Mouse (Mus musculus) ES-Bruce4 (cell line): ENCODE data around the gene Dnah14. TPM values are rescaled to one million over a fixed set of nuclear protein-coding genes. Genes with fewer than 3 reads are reported as not detected.

Experiments used
- H3K27ac ChIP-seq: 2 replicates; pipeline ENCODE4 v1.5.1; 2012; ENCODE audit warnings: low read length, inconsistent platforms; ENCODE audit not compliant: insufficient read depth
- H3K27me3 ChIP-seq: 2 replicates; pipeline ENCODE4 v1.6.1; 2012; ENCODE audit warnings: mild to moderate bottlenecking, low read length, inconsistent platforms; ENCODE audit not compliant: control insufficient read depth, poor library complexity, insufficient read depth, severe bottlenecking
- H3K36me3 ChIP-seq: 2 replicates; pipeline ENCODE4 v1.6.1; 2012; ENCODE audit warnings: inconsistent platforms, mild to moderate bottlenecking, low read length, moderate library complexity; ENCODE audit not compliant: control insufficient read depth, poor library complexity, insufficient read depth, severe bottlenecking
- H3K4me1 ChIP-seq: one replicate; pipeline ENCODE4 v1.8.1; 2011; ENCODE audit warnings: low read length; ENCODE audit not compliant: control insufficient read depth, insufficient read depth
- H3K4me3 ChIP-seq: 2 replicates; pipeline ENCODE4 v1.5.1; 2011; ENCODE audit warnings: low read depth, mild to moderate bottlenecking, low read length
- H3K9ac ChIP-seq: 2 replicates; pipeline ENCODE4 v1.6.1; 2012; ENCODE audit warnings: low read depth, mild to moderate bottlenecking, inconsistent platforms; ENCODE audit not compliant: poor library complexity, severe bottlenecking
- H3K9me3 ChIP-seq: replicated peaks from 2 replicates; pipeline ENCODE4 v1.6.1; 2012; ENCODE audit warnings: mild to moderate bottlenecking, low read length, inconsistent platforms; ENCODE audit not compliant: control insufficient read depth, poor library complexity, insufficient read depth, severe bottlenecking
- CTCF ChIP-seq: IDR thresholded peaks from one replicate; pipeline ENCODE4 v1.8.1; 2011; ENCODE audit warnings: low read depth, low read length
- EP300 ChIP-seq: IDR thresholded peaks from 2 replicates; pipeline ENCODE4 v1.6.1; 2011; ENCODE audit warnings: low read depth, low read length; ENCODE audit not compliant: insufficient read depth
- POLR2A ChIP-seq: IDR thresholded peaks from one replicate; pipeline ENCODE4 v1.8.1; 2011; ENCODE audit warnings: low read length; ENCODE audit not compliant: insufficient read depth
- polyA plus RNA-seq: library from polyadenylated mRNA; stranded (reverse); fragments of >200 nt; gene quantifications from 2 replicates; pipeline ENCODE4 v1.2.4, GENCODE M21; 2011; ENCODE audit warnings: low read depth; ENCODE audit not compliant: missing spikeins, insufficient read depth, insufficient read length

Dnah14 gene
- polyA plus RNA-seq, 1 experiment = 0.33 TPM

DNA sequence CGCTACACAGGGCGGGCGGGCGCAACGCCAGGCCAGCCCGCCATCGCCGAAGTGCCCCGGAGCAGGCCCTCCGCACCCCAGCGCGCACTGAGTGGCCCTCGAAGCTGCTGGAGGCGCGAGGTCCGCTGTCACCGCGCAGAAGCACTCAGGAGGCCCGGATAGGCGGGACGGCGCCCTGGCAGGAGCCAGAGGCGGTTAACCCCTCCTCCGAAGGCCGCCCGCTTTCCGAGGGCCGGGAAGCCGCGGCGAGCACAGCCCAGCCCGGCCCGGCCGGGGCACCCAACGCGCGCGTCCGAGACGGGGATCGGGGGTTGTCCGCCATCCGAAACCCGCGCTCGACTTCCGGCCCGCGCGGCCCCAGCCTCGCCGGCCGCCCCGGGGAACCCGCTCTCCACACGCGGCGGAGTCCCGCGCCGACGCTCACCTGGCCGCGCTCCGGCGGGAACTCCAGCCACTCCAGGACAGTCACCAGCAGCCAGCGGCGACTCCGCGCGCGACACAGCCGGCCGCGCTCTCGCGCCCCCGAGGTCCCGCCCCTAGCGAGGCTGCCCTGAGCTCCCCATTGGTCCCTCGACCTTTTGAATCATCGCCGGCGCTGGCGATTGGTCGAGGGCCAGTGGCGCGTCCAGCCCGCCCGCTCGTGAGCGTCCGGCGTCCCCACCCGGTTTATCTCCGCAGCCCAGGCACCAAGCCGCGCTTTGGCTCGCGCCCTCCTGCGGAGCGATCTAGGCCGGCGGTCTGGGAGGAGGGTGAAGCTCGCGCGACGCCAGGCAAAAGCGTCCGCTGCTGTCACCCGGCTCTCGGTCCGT lies 265.7 kb downstream of the Dnah14 start:
- 0 out of 2 replicates have a peak overlapping the region, but pooled peaks have one; percentile 0 for H3K27ac ChIP-seq
- H3K9ac ChIP-seq = peak overlapping the region; percentile 88
- H3K36me3 ChIP-seq = peaks cover 2% of the 10 kb centered on the region; the same call in 1 of the 2 replicates
- TF ChIP-seq CTCF (no peak), POLR2A (peak; percentile 19), EP300 (no peak)
- H3K27me3 ChIP-seq = no peaks in the 10 kb centered on the region
- H3K9me3 ChIP-seq = no peaks in the 10 kb centered on the region
- H3K4me1 ChIP-seq = no peaks in the 10 kb centered on the region
- peak overlapping the region; percentile 97 for H3K4me3 ChIP-seq

DNA sequence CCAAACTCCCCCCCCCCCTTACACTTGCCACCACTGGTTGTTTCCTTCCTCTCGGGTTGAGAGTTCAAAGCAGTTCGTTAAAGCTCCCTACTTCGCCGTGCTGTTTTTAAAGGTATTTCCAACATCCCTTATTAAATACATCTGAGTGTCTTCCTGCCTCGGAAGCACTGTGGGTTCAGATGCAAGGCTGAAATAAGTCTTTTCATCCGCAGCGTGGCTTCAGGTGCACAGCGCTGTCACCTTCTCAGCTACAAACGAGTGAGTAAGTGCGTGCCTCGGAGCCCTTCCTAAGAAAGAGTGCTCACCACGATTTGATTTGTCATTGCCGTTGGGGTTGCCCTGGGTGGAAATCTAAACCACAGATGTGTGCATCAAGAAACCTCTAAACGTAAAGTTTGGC lies 266.4 kb downstream of the Dnah14 start, which contains the start of gene Lbr:
TSS of gene Lbr (minus strand) at position 266 of the 400 bp plus-strand sequence.
- Histone ChIP-seq H3K27ac (peak within 1 kb of the TSS; percentile 41), H3K4me3 (peak within 1 kb of the TSS; percentile 97), H3K27me3 (no peaks in the 10 kb centered on the region), H3K36me3 (no peaks in the 10 kb centered on the region), H3K4me1 (no peaks in the 10 kb centered on the region), H3K9ac (peak within 1 kb of the TSS; percentile 88), H3K9me3 (no peaks in the 10 kb centered on the region)
- TF ChIP-seq POLR2A (no peak), EP300 (no peak), CTCF (no peak)

DNA sequence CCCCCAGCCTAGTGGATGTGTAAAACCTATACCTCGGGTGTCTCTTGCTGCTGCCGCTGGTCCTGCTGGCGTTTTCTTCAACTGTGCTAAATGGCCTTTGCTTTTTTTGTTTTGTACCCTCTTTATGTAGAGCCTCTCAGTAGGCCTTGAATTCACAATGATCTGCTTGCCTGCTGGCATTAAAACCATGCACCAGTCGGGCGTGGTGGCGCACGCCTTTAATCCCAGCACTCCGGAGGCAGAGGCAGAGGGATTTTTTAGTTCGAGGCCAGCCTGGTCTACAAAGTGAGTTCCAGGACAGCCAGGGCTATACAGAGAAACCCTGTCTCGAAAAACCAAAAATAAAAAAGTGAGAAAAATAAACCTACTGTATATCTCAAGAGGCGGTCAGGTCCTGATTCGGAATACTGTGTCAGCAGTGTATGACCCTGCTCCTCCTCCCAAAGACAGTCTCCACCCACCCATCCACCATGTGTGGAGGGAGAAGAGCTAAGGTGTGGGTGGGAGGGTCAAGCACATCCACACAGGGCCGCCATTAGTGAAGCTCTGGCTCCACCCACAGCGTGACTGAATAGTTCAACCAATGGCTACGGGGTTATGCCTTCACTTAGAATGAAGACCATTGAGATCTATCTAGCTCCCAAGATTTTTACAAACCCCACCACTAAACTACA lies 268.7 kb downstream of the Dnah14 start:
- Histone ChIP-seq H3K4me1 (no peaks in the 10 kb centered on the region), H3K9ac (peak overlapping the region; percentile 77), H3K36me3 (no peaks in the 10 kb centered on the region), H3K4me3 (peak overlapping the region; percentile 54), H3K27me3 (no peaks in the 10 kb centered on the region), H3K27ac (peak overlapping the region; percentile 57), H3K9me3 (no peaks in the 10 kb centered on the region)
- TF ChIP-seq CTCF (no peak), EP300 (no peak), POLR2A (no peak)

DNA sequence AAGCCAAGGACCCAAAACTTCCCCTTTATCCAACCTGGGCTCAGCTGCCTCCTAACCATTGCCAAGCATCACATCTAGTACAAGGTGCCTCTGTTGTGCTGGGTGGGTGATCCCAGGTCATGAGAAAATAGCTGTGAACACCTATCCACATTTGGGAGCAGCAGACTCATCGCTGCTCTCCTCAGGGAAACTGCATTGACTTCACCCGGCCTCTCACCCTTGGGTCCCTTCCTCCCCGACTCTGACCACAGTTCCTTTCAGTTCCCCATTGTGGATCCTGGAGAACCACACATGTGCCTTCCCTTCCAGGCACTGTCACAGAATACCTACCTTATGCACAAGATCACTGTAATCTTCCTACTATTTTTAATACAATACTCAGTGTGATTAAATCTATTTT lies 269.4 kb downstream of the Dnah14 start:
- no peaks in the 10 kb centered on the region for H3K4me1 ChIP-seq
- H3K27ac ChIP-seq = peak overlapping the region; percentile 42
- H3K36me3 ChIP-seq = no peaks in the 10 kb centered on the region
- peak overlapping the region; percentile 39 for H3K9ac ChIP-seq
- H3K27me3 ChIP-seq = no peaks in the 10 kb centered on the region
- H3K4me3 ChIP-seq = peak overlapping the region; percentile 54
- TF ChIP-seq CTCF (no peak), POLR2A (no peak), EP300 (no peak)
- H3K9me3 ChIP-seq = no peaks in the 10 kb centered on the region

DNA sequence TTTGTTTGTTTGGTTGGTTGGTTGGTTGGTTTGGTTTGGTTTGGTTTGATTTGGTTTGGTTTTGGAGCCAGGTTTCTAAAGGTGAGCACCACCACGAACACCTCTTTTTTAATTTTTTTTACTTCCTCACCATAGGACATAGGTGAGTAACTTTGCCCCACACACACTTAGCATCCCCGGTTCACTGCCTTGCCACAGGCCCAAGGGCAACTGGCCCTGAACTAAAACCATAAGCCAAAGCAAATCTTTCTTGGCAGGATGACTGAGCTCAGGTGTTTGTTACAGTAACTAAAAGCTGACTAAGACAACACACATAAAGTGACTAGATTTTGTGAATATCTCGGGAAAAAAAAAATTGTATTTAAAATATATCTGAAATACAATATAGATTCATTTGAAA lies 271.0 kb downstream of the Dnah14 start:
- Histone ChIP-seq H3K4me3 (no peak overlapping the region), H3K27ac (no peak overlapping the region), H3K4me1 (no peaks in the 10 kb centered on the region), H3K36me3 (no peaks in the 10 kb centered on the region), H3K27me3 (no peaks in the 10 kb centered on the region), H3K9me3 (no peaks in the 10 kb centered on the region), H3K9ac (no peak overlapping the region)
- TF ChIP-seq CTCF = no peak
- TF ChIP-seq POLR2A = no peak
- no peak for TF ChIP-seq EP300

DNA sequence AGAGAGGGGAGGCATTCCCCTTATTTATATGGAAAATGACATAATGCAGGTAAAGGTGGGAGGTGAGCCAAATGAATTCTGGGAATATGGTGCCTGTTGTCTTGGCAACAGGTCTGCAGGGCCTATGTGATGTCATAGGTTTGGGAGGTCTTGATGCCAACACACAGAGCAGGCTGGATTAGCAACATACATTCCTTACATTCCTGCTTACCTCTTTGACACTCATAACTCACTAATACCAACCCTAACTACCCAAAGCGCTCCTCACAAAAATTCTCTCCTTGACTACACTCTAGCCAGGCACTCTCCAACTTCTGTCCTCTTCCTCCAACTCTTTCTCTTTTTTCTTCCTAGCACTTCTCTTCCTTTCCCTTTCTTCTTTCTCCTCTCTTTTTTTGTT lies 271.9 kb downstream of the Dnah14 start:
- no peak overlapping the region for H3K4me3 ChIP-seq
- H3K27ac ChIP-seq = no peak overlapping the region
- TF ChIP-seq POLR2A (no peak), CTCF (no peak), EP300 (no peak)
- H3K9me3 ChIP-seq = no peaks in the 10 kb centered on the region
- H3K36me3 ChIP-seq = no peaks in the 10 kb centered on the region
- H3K27me3 ChIP-seq = no peaks in the 10 kb centered on the region
- no peak overlapping the region for H3K9ac ChIP-seq
- no peaks in the 10 kb centered on the region for H3K4me1 ChIP-seq
